Mouse (Mus musculus): ENCODE results near the gene Iqgap1. TPM values are rescaled to one million over a fixed set of nuclear protein-coding genes. Genes with fewer than 3 reads are reported as not detected.
"Not testable (repeated sequence)": the region's sequence is repeated elsewhere in the genome, so short reads cannot be mapped to it uniquely, and the experiment has no call there.

Gene Iqgap1
- polyA plus RNA-seq, 1 experiment from 2014 or later, result 58.0 TPM

- no peak overlapping the region for H3K4me3 ChIP-seq (ENCODE audit: low read depth, low read length)
- WGBS, result 55% methylated on average over 4 of the region's 4 CpGs
- H3K4me1 ChIP-seq (replicated peaks; ENCODE audit: control insufficient read depth, insufficient read depth), result 0 out of 2 replicates have a peak, but pooled peaks cover 2% of the 10 kb centered on the region
- TF ChIP-seq EP300 (optimal IDR thresholded peaks at IDR 0.05) (no peak), CTCF (IDR thresholded peaks at IDR 0.05; ENCODE audit: low read depth) (no peak)
- H3K9ac ChIP-seq (ENCODE audit: low read length), result no peak overlapping the region
- H3K36me3 ChIP-seq (ENCODE audit: control insufficient read depth, insufficient read depth, low read length), result no peaks in the 10 kb centered on the region
- H3K9me3 ChIP-seq (ENCODE audit: control insufficient read depth, low read length), result no peaks in the 10 kb centered on the region
- H3K27ac ChIP-seq (replicated peaks), result no peak overlapping the region
- H3K4me2 ChIP-seq (replicated peaks; ENCODE audit: low read depth), result no peak overlapping the region
- no peak for ATAC-seq (ENCODE audit: low FRiP score, low TSS enrichment)
- no peak for DNase-seq (ENCODE audit: low spot score)
- H3K27me3 ChIP-seq (ENCODE audit: control insufficient read depth, insufficient read depth, low read length), result no peaks in the 10 kb centered on the region
These were observed 10.3 kb upstream of the Iqgap1 start for GRCm38 (mm10) chr7:80835984-80836652.

DNA sequence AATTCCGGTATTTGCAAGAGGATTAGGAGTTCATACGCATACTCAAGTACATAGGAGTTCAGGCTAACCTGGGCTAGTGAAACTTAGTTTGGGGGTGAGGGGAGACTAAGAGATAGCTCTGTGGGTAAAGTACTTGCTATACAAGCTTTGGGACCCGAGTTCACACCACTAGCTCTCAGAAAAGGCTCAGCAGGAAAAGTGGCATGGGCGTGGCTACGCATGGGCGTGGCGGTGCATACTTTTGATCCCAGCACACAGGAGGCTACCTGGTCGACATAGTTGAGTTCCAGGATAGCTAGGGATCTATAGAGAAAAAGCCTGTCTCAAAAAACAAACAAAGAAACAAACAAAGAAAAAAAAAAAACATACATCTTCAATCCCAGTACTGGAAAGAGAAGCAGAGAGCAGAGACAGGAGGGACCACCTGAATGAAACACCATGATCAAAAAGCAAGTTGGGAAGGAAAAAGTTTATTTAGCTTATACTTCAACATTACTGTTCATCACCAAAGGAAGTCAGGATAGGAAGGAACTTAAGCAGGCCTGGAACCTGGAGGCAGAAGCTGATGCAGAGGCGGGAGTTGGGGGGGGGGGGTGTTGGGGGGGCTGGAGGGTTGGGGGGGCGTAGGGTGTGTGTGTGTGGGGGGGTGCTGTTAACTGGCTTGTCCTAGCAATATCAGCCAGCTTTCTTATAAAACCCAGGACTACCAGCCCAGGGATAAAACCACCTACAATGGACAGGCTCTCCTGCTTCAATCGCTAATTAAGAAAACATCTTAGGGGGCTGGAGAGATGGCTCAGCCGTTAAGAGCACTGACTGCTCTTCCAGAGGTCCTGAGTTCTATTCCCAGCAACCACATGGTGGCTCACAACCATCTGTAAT is 8.1 kb upstream of the Iqgap1 start:
- H3K27me3 ChIP-seq (ENCODE audit: control insufficient read depth, insufficient read depth, low read length), result no peaks in the 10 kb centered on the region
- DNase-seq (ENCODE audit: low spot score) (peak; percentile 58), ATAC-seq (ENCODE audit: low FRiP score, low TSS enrichment) (no peak)
- 25% methylated on average over 12 of the region's 12 CpGs for WGBS
- no peak overlapping the region for H3K9ac ChIP-seq (ENCODE audit: low read length)
- no peak overlapping the region for H3K27ac ChIP-seq (replicated peaks)
- no peaks in the 10 kb centered on the region for H3K36me3 ChIP-seq (ENCODE audit: control insufficient read depth, insufficient read depth, low read length)
- TF ChIP-seq CTCF (IDR thresholded peaks at IDR 0.05; ENCODE audit: low read depth) (no peak), EP300 (optimal IDR thresholded peaks at IDR 0.05) (no peak)
- no peaks in the 10 kb centered on the region for H3K9me3 ChIP-seq (ENCODE audit: control insufficient read depth, low read length)
- H3K4me1 ChIP-seq (replicated peaks; ENCODE audit: control insufficient read depth, insufficient read depth), result no peaks in the 10 kb centered on the region
- no peak overlapping the region for H3K4me3 ChIP-seq (ENCODE audit: low read depth, low read length)
- no peak overlapping the region for H3K4me2 ChIP-seq (replicated peaks; ENCODE audit: low read depth)

GRCm38 (mm10) chr7:80832996-80833650 is 7.3 kb upstream of the Iqgap1 start:
- H3K4me2 ChIP-seq (replicated peaks; ENCODE audit: low read depth); H3K4me1 ChIP-seq (replicated peaks; ENCODE audit: control insufficient read depth, insufficient read depth); H3K27me3 ChIP-seq (ENCODE audit: control insufficient read depth, insufficient read depth, low read length); H3K27ac ChIP-seq (replicated peaks); H3K4me3 ChIP-seq (ENCODE audit: low read depth, low read length); H3K9ac ChIP-seq (ENCODE audit: low read length); H3K9me3 ChIP-seq (ENCODE audit: control insufficient read depth, low read length); H3K36me3 ChIP-seq (ENCODE audit: control insufficient read depth, insufficient read depth, low read length): not testable (repeated sequence)
- ATAC-seq (ENCODE audit: low FRiP score, low TSS enrichment) (peak; percentile 90), DNase-seq (ENCODE audit: low spot score) (peak; percentile 88)
- WGBS, result 13% methylated on average over 13 of the region's 14 CpGs

- H3K4me3 ChIP-seq (ENCODE audit: low read depth, low read length), result no peak overlapping the region
- H3K36me3 ChIP-seq (ENCODE audit: control insufficient read depth, insufficient read depth, low read length), result no peaks in the 10 kb centered on the region
- no peaks in the 10 kb centered on the region for H3K27me3 ChIP-seq (ENCODE audit: control insufficient read depth, insufficient read depth, low read length)
- 40% methylated on average over 4 of the region's 4 CpGs for WGBS
- ATAC-seq (ENCODE audit: low FRiP score, low TSS enrichment), result no peak
- TF ChIP-seq EP300 (optimal IDR thresholded peaks at IDR 0.05) (no peak), CTCF (IDR thresholded peaks at IDR 0.05; ENCODE audit: low read depth) (no peak)
- no peak overlapping the region for H3K9ac ChIP-seq (ENCODE audit: low read length)
- no peak overlapping the region for H3K4me2 ChIP-seq (replicated peaks; ENCODE audit: low read depth)
- no peaks in the 10 kb centered on the region for H3K9me3 ChIP-seq (ENCODE audit: control insufficient read depth, low read length)
- no peak for DNase-seq (ENCODE audit: low spot score)
- no peak overlapping the region for H3K27ac ChIP-seq (replicated peaks)
- H3K4me1 ChIP-seq (replicated peaks; ENCODE audit: control insufficient read depth, insufficient read depth), result no peaks in the 10 kb centered on the region
These were observed 6.4 kb upstream of the Iqgap1 start for GRCm38 (mm10) chr7:80832191-80832590.

DNA sequence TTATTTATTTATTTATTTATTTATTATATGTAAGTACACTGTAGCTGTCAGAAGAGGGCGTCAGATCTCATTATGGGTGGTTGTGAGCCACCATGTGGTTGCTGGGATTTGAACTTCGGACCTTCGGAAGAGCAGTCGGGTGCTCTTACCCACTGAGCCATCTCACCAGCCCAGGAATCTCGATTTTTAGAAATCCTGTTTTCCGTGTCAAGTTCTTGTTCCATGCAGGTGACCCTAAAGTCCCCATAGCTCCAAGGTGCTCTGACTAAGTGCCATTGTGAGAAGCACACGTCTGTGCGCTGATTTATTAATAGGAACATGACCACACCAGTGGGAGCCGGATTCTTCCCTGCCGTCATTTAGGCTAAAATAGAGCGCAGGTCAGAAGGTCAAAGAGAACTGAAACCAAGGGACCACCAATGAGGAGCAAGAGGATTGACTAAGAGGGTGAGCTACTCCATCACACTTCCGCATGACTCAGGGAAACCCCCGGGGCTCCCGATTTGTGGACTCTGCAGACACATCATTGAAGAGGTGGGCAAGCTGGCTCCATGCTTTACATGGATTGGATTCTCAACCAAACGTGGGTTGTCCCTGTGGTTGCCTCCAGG is 4.5 kb upstream of the Iqgap1 start:
- Histone ChIP-seq H3K4me3 (ENCODE audit: low read depth, low read length) (no peak overlapping the region), H3K4me1 (replicated peaks; ENCODE audit: control insufficient read depth, insufficient read depth) (no peaks in the 10 kb centered on the region), H3K27ac (replicated peaks) (no peak overlapping the region), H3K27me3 (ENCODE audit: control insufficient read depth, insufficient read depth, low read length) (no peaks in the 10 kb centered on the region), H3K9ac (ENCODE audit: low read length) (no peak overlapping the region), H3K9me3 (ENCODE audit: control insufficient read depth, low read length) (no peaks in the 10 kb centered on the region), H3K4me2 (replicated peaks; ENCODE audit: low read depth) (no peak overlapping the region), H3K36me3 (ENCODE audit: control insufficient read depth, insufficient read depth, low read length) (no peaks in the 10 kb centered on the region)
- DNase-seq (ENCODE audit: low spot score), result no peak
- ATAC-seq (ENCODE audit: low FRiP score, low TSS enrichment), result no peak
- 69% methylated on average over 15 of the region's 15 CpGs for WGBS
- TF ChIP-seq CTCF (IDR thresholded peaks at IDR 0.05; ENCODE audit: low read depth) (no peak), EP300 (optimal IDR thresholded peaks at IDR 0.05) (no peak)

Measured in stomach, postnatal 0 days (tissue).